Mouse (Mus musculus): ENCODE results near the gene Cmpk1. TPM values are rescaled to one million over a fixed set of nuclear protein-coding genes. Genes with fewer than 3 reads are reported as not detected.

Cmpk1 gene
- total and polyA plus RNA-seq, 2 experiments from 2014 or later = 70.3 to 199 TPM

GRCm38 (mm10) chr4:114924971-114925916, 61.8 kb downstream of the Cmpk1 start:
- under 1% methylated on average over 110 of the region's 125 CpGs for WGBS
- H3K4me1 ChIP-seq (ENCODE audit: insufficient read depth, low read length) = no peaks in the 10 kb centered on the region
- H3K4me2 ChIP-seq (ENCODE audit: low read depth, low read length) = peak overlapping the region; percentile 52
- no peak overlapping the region for H3K9ac ChIP-seq (replicated peaks; ENCODE audit: low read length)
- peaks cover 76% of the 10 kb centered on the region for H3K27me3 ChIP-seq (ENCODE audit: insufficient read depth, low read length)
- H3K4me3 ChIP-seq (ENCODE audit: low read length) = peak overlapping the region; percentile 33
- H3K36me3 ChIP-seq (ENCODE audit: insufficient read depth, low read length) = no peaks in the 10 kb centered on the region
- no peaks in the 10 kb centered on the region for H3K9me3 ChIP-seq (ENCODE audit: low read length)
- TF ChIP-seq CTCF (IDR thresholded peaks at IDR 0.05; ENCODE audit: low read depth) = no peak
- ATAC-seq (peak; percentile 40; the same call in 1 of the 2 replicates), DNase-seq (ENCODE audit: low spot score) (no peak)
- H3K27ac ChIP-seq = no peak overlapping the region

- H3K4me3 ChIP-seq (ENCODE audit: low read length) = no peak overlapping the region
- peaks cover 67% of the 10 kb centered on the region for H3K27me3 ChIP-seq (ENCODE audit: insufficient read depth, low read length)
- 48% methylated on average over 2 of the region's 2 CpGs for WGBS
- no peak overlapping the region for H3K27ac ChIP-seq
- DNase-seq (ENCODE audit: low spot score) (peak; percentile 78), ATAC-seq (no peak)
- no peaks in the 10 kb centered on the region for H3K36me3 ChIP-seq (ENCODE audit: insufficient read depth, low read length)
- no peaks in the 10 kb centered on the region for H3K9me3 ChIP-seq (ENCODE audit: low read length)
- peak; percentile 73 for TF ChIP-seq CTCF (IDR thresholded peaks at IDR 0.05; ENCODE audit: low read depth)
- H3K4me2 ChIP-seq (ENCODE audit: low read depth, low read length) = no peak overlapping the region
- H3K4me1 ChIP-seq (ENCODE audit: insufficient read depth, low read length) = no peaks in the 10 kb centered on the region
- H3K9ac ChIP-seq (replicated peaks; ENCODE audit: low read length) = no peak overlapping the region
Observed at GRCm38 (mm10) chr4:114917091-114917490, 70.0 kb downstream of the Cmpk1 start.

- DNase-seq (ENCODE audit: low spot score) (no peak), ATAC-seq (no peak)
- H3K27me3 ChIP-seq (ENCODE audit: insufficient read depth, low read length) = peaks cover 68% of the 10 kb centered on the region
- H3K9me3 ChIP-seq (ENCODE audit: low read length) = no peaks in the 10 kb centered on the region
- H3K4me1 ChIP-seq (ENCODE audit: insufficient read depth, low read length) = no peaks in the 10 kb centered on the region
- no peak overlapping the region for H3K27ac ChIP-seq
- WGBS = 36% methylated on average over 4 of the region's 4 CpGs
- no peaks in the 10 kb centered on the region for H3K36me3 ChIP-seq (ENCODE audit: insufficient read depth, low read length)
- H3K4me2 ChIP-seq (ENCODE audit: low read depth, low read length) = no peak overlapping the region
- no peak overlapping the region for H3K4me3 ChIP-seq (ENCODE audit: low read length)
- H3K9ac ChIP-seq (replicated peaks; ENCODE audit: low read length) = no peak overlapping the region
- TF ChIP-seq CTCF (IDR thresholded peaks at IDR 0.05; ENCODE audit: low read depth) = no peak
Observed at GRCm38 (mm10) chr4:114916056-114916455, 71.0 kb downstream of the Cmpk1 start.

GRCm38 (mm10) chr4:114913594-114913962, 73.5 kb downstream of the Cmpk1 start:
- WGBS = 3% methylated on average over 13 of the region's 13 CpGs
- no peaks in the 10 kb centered on the region for H3K4me1 ChIP-seq (ENCODE audit: insufficient read depth, low read length)
- H3K9me3 ChIP-seq (ENCODE audit: low read length) = no peaks in the 10 kb centered on the region
- H3K27me3 ChIP-seq (ENCODE audit: insufficient read depth, low read length) = peaks cover 84% of the 10 kb centered on the region
- ATAC-seq (peak; percentile 43; the same call in 1 of the 2 replicates), DNase-seq (ENCODE audit: low spot score) (peak; percentile 82)
- H3K27ac ChIP-seq = no peak overlapping the region
- no peaks in the 10 kb centered on the region for H3K36me3 ChIP-seq (ENCODE audit: insufficient read depth, low read length)
- TF ChIP-seq CTCF (IDR thresholded peaks at IDR 0.05; ENCODE audit: low read depth) = peak; percentile 78
- H3K9ac ChIP-seq (replicated peaks; ENCODE audit: low read length) = no peak overlapping the region
- H3K4me2 ChIP-seq (ENCODE audit: low read depth, low read length) = no peak overlapping the region
- no peak overlapping the region for H3K4me3 ChIP-seq (ENCODE audit: low read length)

- DNase-seq (ENCODE audit: low spot score) = no peak
- no peaks in the 10 kb centered on the region for H3K4me1 ChIP-seq (ENCODE audit: insufficient read depth, low read length)
Observed at GRCm38 (mm10) chr4:114912705-114913593, 74.1 kb downstream of the Cmpk1 start.

GRCm38 (mm10) chr4:114909602-114910484, 77.2 kb downstream of the Cmpk1 start:
- peaks cover 92% of the 10 kb centered on the region for H3K27me3 ChIP-seq (ENCODE audit: insufficient read depth, low read length)
- no peak overlapping the region for H3K9ac ChIP-seq (replicated peaks; ENCODE audit: low read length)
- H3K36me3 ChIP-seq (ENCODE audit: insufficient read depth, low read length) = no peaks in the 10 kb centered on the region
- H3K4me2 ChIP-seq (ENCODE audit: low read depth, low read length) = peak overlapping the region; percentile 54
- ATAC-seq (no peak), DNase-seq (ENCODE audit: low spot score) (peak; percentile 10)
- peak; percentile 57 for TF ChIP-seq CTCF (IDR thresholded peaks at IDR 0.05; ENCODE audit: low read depth)
- no peaks in the 10 kb centered on the region for H3K9me3 ChIP-seq (ENCODE audit: low read length)
- no peak overlapping the region for H3K27ac ChIP-seq
- H3K4me3 ChIP-seq (ENCODE audit: low read length) = peak overlapping the region; percentile 33
- 2% methylated on average over 20 of the region's 20 CpGs for WGBS
- no peaks in the 10 kb centered on the region for H3K4me1 ChIP-seq (ENCODE audit: insufficient read depth, low read length)

More at GRCm38 (mm10) chr4:114912705-114913593, 74.1 kb downstream of the Cmpk1 start:
- no peak for TF ChIP-seq CTCF (IDR thresholded peaks at IDR 0.05; ENCODE audit: low read depth)
- Histone ChIP-seq H3K9ac (replicated peaks; ENCODE audit: low read length) (no peak overlapping the region), H3K36me3 (ENCODE audit: insufficient read depth, low read length) (no peaks in the 10 kb centered on the region), H3K4me3 (ENCODE audit: low read length) (no peak overlapping the region), H3K4me2 (ENCODE audit: low read depth, low read length) (no peak overlapping the region), H3K27ac (no peak overlapping the region), H3K9me3 (ENCODE audit: low read length) (no peaks in the 10 kb centered on the region), H3K27me3 (ENCODE audit: insufficient read depth, low read length) (peaks cover 89% of the 10 kb centered on the region)
- ATAC-seq = no peak
- 7% methylated on average over 35 of the region's 35 CpGs for WGBS

Other genes starting within 250 kb of the Cmpk1 start
- gene Gm12830, start 165.5 kb downstream of the Cmpk1 start, total RNA-seq (2014; rRNA removed) = not detected in 2 replicates
- gene Gm12830, start 165.5 kb downstream of the Cmpk1 start, polyA plus RNA-seq (2015; fragmentation: Nextera tagmentation; extraction: Ambion mirVana) = not detected in 2 replicates
- gene Foxd2, start 78.4 kb downstream of the Cmpk1 start, total RNA-seq (2014; rRNA removed) = 0.90 and 1.8 TPM in 2 replicates
- gene Foxd2, start 78.4 kb downstream of the Cmpk1 start, polyA plus RNA-seq (2015; fragmentation: Nextera tagmentation; extraction: Ambion mirVana) = 0.16 and 0.30 TPM in 2 replicates
- not detected in 2 replicates for gene Foxe3, start 61.2 kb downstream of the Cmpk1 start, total RNA-seq (2014; rRNA removed)
- gene Foxe3, start 61.2 kb downstream of the Cmpk1 start, polyA plus RNA-seq (2015; fragmentation: Nextera tagmentation; extraction: Ambion mirVana) = not detected in 2 replicates
- 2.8 and 3.6 TPM in 2 replicates for gene Stil, start 12.9 kb upstream of the Cmpk1 start, total RNA-seq (2014; rRNA removed)
- 2.3 and 2.8 TPM in 2 replicates for gene Stil, start 12.9 kb upstream of the Cmpk1 start, polyA plus RNA-seq (2015; fragmentation: Nextera tagmentation; extraction: Ambion mirVana)
- 18.1 and 19.4 TPM in 2 replicates for gene Tal1, start 69.2 kb upstream of the Cmpk1 start, total RNA-seq (2014; rRNA removed)
- gene Tal1, start 69.2 kb upstream of the Cmpk1 start, polyA plus RNA-seq (2015; fragmentation: Nextera tagmentation; extraction: Ambion mirVana) = 1.1 and 1.6 TPM in 2 replicates
- gene Pdzk1ip1, start 101.5 kb upstream of the Cmpk1 start, total RNA-seq (2014; rRNA removed) = 0.58 and 5.2 TPM in 2 replicates
- 4.2 and 4.9 TPM in 2 replicates for gene Pdzk1ip1, start 101.5 kb upstream of the Cmpk1 start, polyA plus RNA-seq (2015; fragmentation: Nextera tagmentation; extraction: Ambion mirVana)
- gene Cyp4x1, start 147.0 kb upstream of the Cmpk1 start, total RNA-seq (2014; rRNA removed) = 20.7 and 25.9 TPM in 2 replicates
- gene Cyp4x1, start 147.0 kb upstream of the Cmpk1 start, polyA plus RNA-seq (2015; fragmentation: Nextera tagmentation; extraction: Ambion mirVana) = 9.4 and 9.7 TPM in 2 replicates